ENCODE assay signal across 8 mouse cellular contexts in the genomic region with DNA sequence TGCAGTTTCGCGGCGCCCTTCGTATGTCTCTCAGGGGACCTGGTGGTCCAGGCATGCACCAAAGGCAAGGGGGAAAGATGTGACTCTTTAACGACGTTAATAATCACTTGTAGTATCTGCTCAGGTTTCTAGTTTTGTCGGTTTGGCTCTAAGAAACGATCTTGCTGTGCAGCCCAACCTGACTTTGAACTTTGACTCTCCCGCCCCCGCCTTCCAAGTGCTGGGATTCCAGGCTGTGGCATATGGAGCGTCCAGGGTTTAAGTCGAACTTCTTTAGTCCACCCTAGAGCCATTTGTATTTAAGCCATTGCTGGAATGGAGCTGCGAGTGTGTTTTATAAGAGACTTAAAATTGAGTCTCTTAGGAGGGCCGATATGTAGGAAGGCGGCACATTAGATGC. TPM values are rescaled to one million over a fixed set of nuclear protein-coding genes. Genes with fewer than 3 reads are reported as not detected.
DNase-seq lines count a peak whose midpoint lies in the region; ATAC-seq and TF ChIP-seq lines count a peak whose summit lies in the region.

No protein-coding gene starts in this region.

- TF ChIP-seq CTCF in lung, embryonic 14.5 days (IDR thresholded peaks at IDR 0.05; ENCODE audit: low read depth) = no peak
- TF ChIP-seq CTCF in midbrain, postnatal 0 days (IDR thresholded peaks at IDR 0.05) = no peak

- peak overlapping the region; percentile 85 for H3K4me3 ChIP-seq in lung, embryonic 14.5 days (ENCODE audit: low read depth, low read length)
- H3K4me3 ChIP-seq in forebrain, embryonic 11.5 days (ENCODE audit: low read depth, low read length) = peak overlapping the region; percentile 86
- peak overlapping the region; percentile 85 for H3K4me3 ChIP-seq in midbrain, postnatal 0 days (ENCODE audit: low read depth, low read length)

- H3K9ac ChIP-seq in lung, embryonic 14.5 days = peak overlapping the region; percentile 70
- peak overlapping the region; percentile 63 for H3K9ac ChIP-seq in forebrain, embryonic 11.5 days (ENCODE audit: low read length)
- peak overlapping the region; percentile 79 for H3K9ac ChIP-seq in midbrain, postnatal 0 days (replicated peaks; ENCODE audit: low read length, poor library complexity, severe bottlenecking)

- H3K27ac ChIP-seq in lung, embryonic 14.5 days (ENCODE audit: low read depth) = peak overlapping the region; percentile 96
- H3K27ac ChIP-seq in forebrain, embryonic 11.5 days (ENCODE audit: low read depth, low read length) = peak overlapping the region; percentile 86
- peak overlapping the region; percentile 96 for H3K27ac ChIP-seq in midbrain, postnatal 0 days (ENCODE audit: low read depth, low read length)

- H3K4me2 ChIP-seq in lung, embryonic 14.5 days = peak overlapping the region; percentile 77
- peak overlapping the region; percentile 62 for H3K4me2 ChIP-seq in forebrain, embryonic 11.5 days (ENCODE audit: low read depth, low read length, severe bottlenecking)
- H3K4me2 ChIP-seq in midbrain, postnatal 0 days (ENCODE audit: low read depth, low read length, poor library complexity, severe bottlenecking) = peak overlapping the region; percentile 69

- H3K27me3 ChIP-seq in lung, embryonic 14.5 days (ENCODE audit: insufficient read depth, low read length) = no peaks in the 10 kb centered on the region
- no peaks in the 10 kb centered on the region for H3K27me3 ChIP-seq in forebrain, embryonic 11.5 days (ENCODE audit: control insufficient read depth, insufficient read depth, low read length)
- H3K27me3 ChIP-seq in midbrain, postnatal 0 days (ENCODE audit: insufficient read depth, low read length) = no peaks in the 10 kb centered on the region

- 0 out of 2 replicates have a peak, but pooled peaks cover 5% of the 10 kb centered on the region for H3K36me3 ChIP-seq in lung, embryonic 14.5 days (ENCODE audit: insufficient read depth)
- no peaks in the 10 kb centered on the region; the same call in 1 of the 2 replicates for H3K36me3 ChIP-seq in forebrain, embryonic 11.5 days (ENCODE audit: control insufficient read depth, insufficient read depth, low read length)
- no peaks in the 10 kb centered on the region for H3K36me3 ChIP-seq in midbrain, postnatal 0 days (ENCODE audit: insufficient read depth, low read length)

- ATAC-seq in lung, embryonic 14.5 days (ENCODE audit: insufficient read depth) = no peak
- ATAC-seq in forebrain, embryonic 11.5 days (replicated peaks; ENCODE audit: low FRiP score) = no peak
- no peak for ATAC-seq in midbrain, postnatal 0 days (ENCODE audit: low FRiP score)

- H3K9me3 ChIP-seq in lung, embryonic 14.5 days (ENCODE audit: low read depth, low read length) = peaks cover 8% of the 10 kb centered on the region
- H3K9me3 ChIP-seq in forebrain, embryonic 11.5 days (ENCODE audit: control insufficient read depth, low read length) = peaks cover 2% of the 10 kb centered on the region; the same call in 1 of the 2 replicates
- no peaks in the 10 kb centered on the region for H3K9me3 ChIP-seq in midbrain, postnatal 0 days (ENCODE audit: low read length)

- DNase-seq in lung, embryonic 14.5 days = no peak
- no peak for DNase-seq in lung, postnatal 25 days (ENCODE audit: low spot score)
- DNase-seq in forebrain, embryonic 11.5 days (ENCODE audit: low spot score) = no peak
- DNase-seq in kidney, postnatal 25 days = peak; percentile 67 to 74
- no peak for DNase-seq in midbrain, postnatal 0 days (ENCODE audit: low spot score)
- DNase-seq in thymus, postnatal 25 days = no peak
- no peak for DNase-seq in thymus, postnatal 4 days
- DNase-seq in urinary bladder, postnatal 25 days (ENCODE audit: low spot score) = no peak

- no peaks in the 10 kb centered on the region for H3K4me1 ChIP-seq in lung, embryonic 14.5 days (ENCODE audit: insufficient read depth)
- peaks cover 3% of the 10 kb centered on the region; the same call in 1 of the 2 replicates for H3K4me1 ChIP-seq in forebrain, embryonic 11.5 days (replicated peaks; ENCODE audit: control insufficient read depth, insufficient read depth, low read length)
- H3K4me1 ChIP-seq in midbrain, postnatal 0 days (ENCODE audit: insufficient read depth, low read length) = 0 out of 2 replicates have a peak, but pooled peaks cover 3% of the 10 kb centered on the region

- 22% methylated on average over 15 of the region's 15 CpGs for WGBS in lung, embryonic 14.5 days
- WGBS in forebrain, embryonic 11.5 days = 20% methylated on average over 15 of the region's 15 CpGs
- WGBS in midbrain, postnatal 0 days = 26% methylated on average over 15 of the region's 15 CpGs

RNA-seq across cellular contexts. Expression of a gene that starts 0.4 kb away (rescaled TPM):
- polyA plus RNA-seq in lung, embryonic 14.5 days (2014; fragmentation: Nextera tagmentation; extraction: Ambion mirVana) = 18.0 and 21.6 TPM in 2 replicates
- 18.6 and 18.8 TPM in 2 replicates for polyA plus RNA-seq in forebrain, embryonic 11.5 days (2014; fragmentation: Nextera tagmentation; extraction: Ambion mirVana)
- 29.8 and 35.0 TPM in 2 replicates for total RNA-seq in midbrain, postnatal 0 days (2014; rRNA removed)
- polyA plus RNA-seq in midbrain, postnatal 0 days (2015; fragmentation: Nextera tagmentation; extraction: Ambion mirVana) = 13.2 and 13.8 TPM in 2 replicates

RNA-seq across cellular contexts. Expression of a gene that starts 1.2 kb away (rescaled TPM):
- 39.3 and 40.9 TPM in 2 replicates for polyA plus RNA-seq in lung, embryonic 14.5 days (2014; fragmentation: Nextera tagmentation; extraction: Ambion mirVana)
- 29.7 and 34.0 TPM in 2 replicates for polyA plus RNA-seq in forebrain, embryonic 11.5 days (2014; fragmentation: Nextera tagmentation; extraction: Ambion mirVana)
- 58.1 and 60.7 TPM in 2 replicates for total RNA-seq in midbrain, postnatal 0 days (2014; rRNA removed)
- polyA plus RNA-seq in midbrain, postnatal 0 days (2015; fragmentation: Nextera tagmentation; extraction: Ambion mirVana) = 44.9 and 49.3 TPM in 2 replicates

RNA-seq across cellular contexts. Expression of a gene that starts 45.8 kb away (rescaled TPM):
- 7.6 and 10.4 TPM in 2 replicates for polyA plus RNA-seq in lung, embryonic 14.5 days (2014; fragmentation: Nextera tagmentation; extraction: Ambion mirVana)
- 0.49 and 0.84 TPM in 2 replicates for polyA plus RNA-seq in forebrain, embryonic 11.5 days (2014; fragmentation: Nextera tagmentation; extraction: Ambion mirVana)
- 15.7 and 17.4 TPM in 2 replicates for total RNA-seq in midbrain, postnatal 0 days (2014; rRNA removed)
- 16.7 and 17.3 TPM in 2 replicates for polyA plus RNA-seq in midbrain, postnatal 0 days (2015; fragmentation: Nextera tagmentation; extraction: Ambion mirVana)

RNA-seq across cellular contexts. Expression of a gene that starts 51.4 kb away (rescaled TPM):
- 1.1 and 1.8 TPM in 2 replicates for polyA plus RNA-seq in lung, embryonic 14.5 days (2014; fragmentation: Nextera tagmentation; extraction: Ambion mirVana)
- 1.4 and 1.6 TPM in 2 replicates for polyA plus RNA-seq in forebrain, embryonic 11.5 days (2014; fragmentation: Nextera tagmentation; extraction: Ambion mirVana)
- total RNA-seq in midbrain, postnatal 0 days (2014; rRNA removed) = 0.55 and 0.61 TPM in 2 replicates
- 1.9 and 3.1 TPM in 2 replicates for polyA plus RNA-seq in midbrain, postnatal 0 days (2015; fragmentation: Nextera tagmentation; extraction: Ambion mirVana)

RNA-seq across cellular contexts. Expression of a gene that starts 52.1 kb away (rescaled TPM):
- polyA plus RNA-seq in lung, embryonic 14.5 days (2014; fragmentation: Nextera tagmentation; extraction: Ambion mirVana) = 3.5 and 4.0 TPM in 2 replicates
- polyA plus RNA-seq in forebrain, embryonic 11.5 days (2014; fragmentation: Nextera tagmentation; extraction: Ambion mirVana) = 4.9 and 5.1 TPM in 2 replicates
- 17.5 and 19.8 TPM in 2 replicates for total RNA-seq in midbrain, postnatal 0 days (2014; rRNA removed)
- 3.6 and 4.4 TPM in 2 replicates for polyA plus RNA-seq in midbrain, postnatal 0 days (2015; fragmentation: Nextera tagmentation; extraction: Ambion mirVana)

Comparison
In these comparisons a context has a peak if more than half of its experiments do, and no peak if none do; other contexts are left out.
1. DNase-seq: peak in kidney, postnatal 25 days (2 of 2); none in lung, embryonic 14.5 days (single experiment), lung, postnatal 25 days (single experiment), forebrain, embryonic 11.5 days (single experiment), midbrain, postnatal 0 days (single experiment), thymus, postnatal 25 days (single experiment), thymus, postnatal 4 days (single experiment) and urinary bladder, postnatal 25 days (single experiment).
2. Peak in every context shown above with its lines, with median percentiles within 50 percentile points of each other: H3K27ac ChIP-seq, H3K4me2 ChIP-seq, H3K4me3 ChIP-seq and H3K9ac ChIP-seq.